Mouse (Mus musculus) limb, embryonic 14.5 days (tissue): ENCODE results near the gene Nbeal2. TPM values are rescaled to one million over a fixed set of nuclear protein-coding genes. Genes with fewer than 3 reads are reported as not detected.

Experiments used
- ATAC-seq: fragments of 200-750 bp; cut with Nextera tagmentation; 2 replicates; pipeline ENCODE4 v1.8.0; 2017; ENCODE audit warnings: low read depth, moderate number of reproducible peaks, moderate TSS enrichment; ENCODE audit not compliant: low FRiP score
- DNase-seq: peaks from one replicate; pipeline ENCODE4 v3.0.0-alpha.2; 2015; ENCODE audit warnings: low spot score
- H3K27ac ChIP-seq: fragments of 300-500 bp; sonication (generic); replicated peaks from 2 replicates; pipeline ENCODE4 v1.5.1; 2014; ENCODE audit warnings: low read depth, mild to moderate bottlenecking, low read length, moderate library complexity, mixed read lengths
- H3K27me3 ChIP-seq: fragments of 300-500 bp; sonication (generic); 2 replicates; pipeline ENCODE4 v1.6.1; 2014; ENCODE audit warnings: low read length, mixed read lengths; ENCODE audit not compliant: control insufficient read depth, insufficient read depth
- H3K36me3 ChIP-seq: fragments of 300-500 bp; sonication (generic); 2 replicates; pipeline ENCODE4 v1.6.1; 2014; ENCODE audit warnings: mild to moderate bottlenecking, low read length, moderate library complexity, mixed read lengths; ENCODE audit not compliant: control insufficient read depth, insufficient read depth
- H3K4me1 ChIP-seq: fragments of 300-500 bp; sonication (generic); 2 replicates; pipeline ENCODE4 v1.6.1; 2014; ENCODE audit warnings: antibody characterized with exemption, low read length, mixed read lengths; ENCODE audit not compliant: control insufficient read depth, insufficient read depth
- H3K4me2 ChIP-seq: fragments of 300-500 bp; sonication (generic); replicated peaks from 2 replicates; pipeline ENCODE4 v1.6.1; 2014; ENCODE audit warnings: low read depth, mild to moderate bottlenecking, low read length, moderate library complexity; ENCODE audit not compliant: severe bottlenecking
- H3K4me3 ChIP-seq: fragments of 300-500 bp; sonication (generic); replicated peaks from 2 replicates; pipeline ENCODE4 v1.5.1; 2014; ENCODE audit warnings: low read length
- H3K9ac ChIP-seq: fragments of 300-500 bp; sonication (generic); 2 replicates; pipeline ENCODE4 v1.6.1; 2014; ENCODE audit warnings: mild to moderate bottlenecking, low read depth, low read length, moderate library complexity; ENCODE audit not compliant: severe bottlenecking
- H3K9me3 ChIP-seq: fragments of 300-500 bp; sonication (generic); 2 replicates; pipeline ENCODE4 v1.6.1; 2016; ENCODE audit warnings: low read length; ENCODE audit not compliant: control insufficient read depth
- POLR2A ChIP-seq: fragments of 200-500 bp; IDR thresholded peaks from 2 replicates; pipeline ENCODE4 v1.8.0; 2012; ENCODE audit warnings: inconsistent platforms, mild to moderate bottlenecking, moderate library complexity, borderline replicate concordance; ENCODE audit not compliant: insufficient read depth, insufficient read length; ENCODE audit errors: extremely low read depth
- WGBS: fragments of 180-500 bp; shearing (Covaris S2); extraction: QIAGEN DNeasy Blood & Tissue Kit; methylation state at CpG from one replicate; pipeline ENCODE4 v1.1.7; 2014; 5-methylcytosine and 5-hydroxymethylcytosine counted together
- polyA plus RNA-seq, 2 experiments: library from polyadenylated mRNA; depleted of rRNA in 1 of 2; stranded (reverse) in 1 of 2; unstranded in 1 of 2; fragments of >200 nt; fragmentation: Nextera tagmentation in 1 of 2; extraction: Ambion mirVana in 1 of 2; gene quantifications; 2 replicates each; pipeline versions ENCODE4 v1.2.1 to v1.2.3; 2012 to 2014

Gene Nbeal2
- polyA plus RNA-seq, 2 experiments: 3.3 to 8.4 TPM

DNA sequence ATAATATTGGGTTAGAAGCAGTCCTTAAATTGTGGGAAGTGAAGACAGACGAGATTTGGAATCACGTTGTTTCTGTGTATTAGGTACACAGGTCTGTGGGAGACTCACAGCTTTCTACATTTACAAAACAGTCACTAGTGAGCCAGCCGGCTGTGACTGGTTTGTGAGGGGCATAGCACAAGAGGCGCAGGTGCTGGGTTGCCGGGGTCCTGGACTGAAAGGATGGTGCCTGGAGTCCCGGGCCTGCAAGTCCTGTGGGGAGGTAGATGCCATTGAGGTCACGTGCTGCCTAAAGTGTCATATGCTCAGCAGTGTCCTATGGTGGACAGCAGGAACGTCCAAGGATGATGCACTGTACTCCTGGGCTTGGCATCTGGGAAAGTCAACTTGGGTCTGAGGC lies 12.4 kb upstream of the Nbeal2 start:
- Histone ChIP-seq H3K27ac (no peak overlapping the region), H3K9ac (no peak overlapping the region), H3K4me1 (0 out of 2 replicates have a peak, but pooled peaks cover 3% of the 10 kb centered on the region), H3K36me3 (no peaks in the 10 kb centered on the region), H3K9me3 (no peaks in the 10 kb centered on the region), H3K4me2 (no peak overlapping the region), H3K4me3 (no peak overlapping the region), H3K27me3 (no peaks in the 10 kb centered on the region)
- DNase-seq (no peak), ATAC-seq (no peak)
- TF ChIP-seq POLR2A: no peak
- WGBS: 53% methylated on average over 8 of the region's 8 CpGs

DNA sequence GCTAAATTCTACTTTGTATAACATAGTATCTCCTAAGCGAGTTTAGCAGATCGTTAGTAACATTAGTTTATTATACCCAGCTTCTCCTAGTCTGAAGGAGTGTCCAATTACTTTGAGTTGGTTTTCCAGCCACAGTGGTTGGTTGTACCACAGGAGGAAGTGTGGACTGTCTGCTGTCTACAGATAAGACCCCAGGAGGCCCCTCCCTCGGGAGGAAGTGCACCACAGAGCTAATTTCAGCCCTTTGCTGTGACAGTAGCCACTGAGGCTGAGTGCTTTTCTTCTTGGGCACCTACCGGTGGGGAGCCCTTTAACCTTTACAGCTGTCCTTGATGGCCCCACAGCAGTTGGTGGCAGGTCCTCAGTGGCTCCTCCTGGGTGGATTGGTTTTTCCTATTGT lies 12.0 kb upstream of the Nbeal2 start:
- Histone ChIP-seq H3K4me2 (no peak overlapping the region), H3K4me1 (0 out of 2 replicates have a peak, but pooled peaks cover 3% of the 10 kb centered on the region), H3K36me3 (no peaks in the 10 kb centered on the region), H3K27ac (no peak overlapping the region), H3K9me3 (no peaks in the 10 kb centered on the region), H3K4me3 (no peak overlapping the region), H3K9ac (no peak overlapping the region), H3K27me3 (no peaks in the 10 kb centered on the region)
- DNase-seq: peak; percentile 43
- TF ChIP-seq POLR2A: no peak
- 18% methylated on average over 4 of the region's 4 CpGs for WGBS
- no peak for ATAC-seq

DNA sequence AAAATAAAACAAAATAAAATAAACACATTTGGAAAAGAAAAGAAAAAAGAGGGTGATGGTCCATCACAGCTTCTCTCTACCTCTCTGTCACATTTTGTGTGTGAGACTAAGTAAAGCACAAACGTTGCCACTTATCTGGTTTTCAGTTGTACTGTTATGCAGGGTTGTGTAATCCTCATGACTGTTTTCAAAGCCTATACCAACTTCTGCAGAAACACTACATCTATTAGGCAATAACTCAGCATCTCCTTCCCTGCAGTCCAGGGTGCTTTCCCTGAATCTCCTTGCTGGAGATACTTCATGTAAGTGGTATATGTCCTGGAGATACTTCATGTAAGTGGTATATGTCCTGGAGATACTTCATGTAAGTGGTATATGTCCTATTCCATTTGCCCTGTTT lies 8.9 kb upstream of the Nbeal2 start:
- no peak for ATAC-seq
- Histone ChIP-seq H3K27ac (no peak overlapping the region), H3K4me3 (no peak overlapping the region), H3K4me2 (no peak overlapping the region), H3K9ac (no peak overlapping the region), H3K9me3 (no peaks in the 10 kb centered on the region), H3K4me1 (0 out of 2 replicates have a peak, but pooled peaks cover 3% of the 10 kb centered on the region), H3K27me3 (no peaks in the 10 kb centered on the region), H3K36me3 (0 out of 2 replicates have a peak, but pooled peaks cover 4% of the 10 kb centered on the region)
- DNase-seq: no peak
- WGBS: 86% methylated on average over 1 of the region's 1 CpGs
- TF ChIP-seq POLR2A: no peak

DNA sequence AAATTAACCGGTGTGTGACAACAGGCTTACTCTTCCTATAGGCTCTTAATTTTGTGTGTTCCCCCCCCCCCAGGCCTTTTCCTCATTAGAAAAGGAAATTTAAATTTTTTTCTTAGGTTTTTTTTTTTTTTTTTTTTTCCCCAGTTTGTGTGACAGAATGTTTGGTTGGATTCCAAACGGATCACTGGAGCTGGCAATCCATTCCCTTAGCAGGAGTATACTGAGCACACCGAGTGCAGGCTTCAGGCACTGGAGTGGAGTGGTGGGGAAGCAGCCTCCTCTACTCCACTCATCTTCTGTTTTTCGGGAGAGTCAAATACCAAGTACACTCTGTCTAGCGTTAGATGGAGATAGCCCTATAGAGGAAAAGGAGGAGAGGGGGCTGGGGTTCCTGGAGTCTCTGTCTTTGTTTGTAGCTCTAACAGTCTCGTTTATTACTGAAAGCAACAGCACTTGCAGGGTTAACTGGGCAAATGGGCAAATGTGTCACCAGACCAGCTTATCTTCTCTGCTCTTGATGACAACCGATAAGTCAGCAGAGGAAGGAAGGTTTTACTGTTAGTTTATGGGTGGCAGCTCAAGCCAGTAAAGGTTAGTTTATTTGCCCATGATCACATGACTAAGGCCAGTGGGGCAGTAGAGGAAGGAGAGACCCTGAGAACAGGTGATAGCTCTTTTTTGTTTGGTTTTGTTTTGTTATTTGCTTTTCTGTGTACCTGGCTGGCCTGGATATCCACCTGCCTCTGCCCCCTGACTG lies 7.1 kb upstream of the Nbeal2 start:
- Histone ChIP-seq H3K4me2 (no peak overlapping the region), H3K9me3 (no peaks in the 10 kb centered on the region)

DNA sequence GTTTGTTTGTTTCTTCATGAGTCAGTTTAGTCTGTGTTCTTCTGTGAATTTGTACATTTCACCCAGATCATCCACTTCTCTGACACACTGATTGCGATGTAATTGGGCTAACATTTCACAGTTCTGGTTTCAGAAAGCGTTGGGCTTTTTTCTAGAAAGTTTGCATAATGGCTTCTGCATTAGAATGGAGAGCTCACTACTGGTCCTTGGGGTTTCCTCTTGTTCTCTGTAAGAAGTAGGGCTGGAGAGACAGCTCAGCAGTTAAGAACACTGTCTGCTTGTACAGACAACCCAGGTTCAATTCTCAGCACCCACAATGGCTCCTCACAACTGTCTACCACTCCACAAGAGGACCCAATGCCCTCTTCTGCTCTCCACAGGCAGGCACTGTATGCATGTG lies 6.2 kb upstream of the Nbeal2 start:
- ATAC-seq: no peak
- 0 out of 2 replicates have a peak, but pooled peaks cover 4% of the 10 kb centered on the region for H3K36me3 ChIP-seq
- H3K9ac ChIP-seq: no peak overlapping the region
- WGBS: 76% methylated on average over 2 of the region's 2 CpGs
- no peak for TF ChIP-seq POLR2A
- H3K4me2 ChIP-seq: no peak overlapping the region
- peaks cover 6% of the 10 kb centered on the region; the same call in 1 of the 2 replicates for H3K4me1 ChIP-seq
- no peaks in the 10 kb centered on the region for H3K9me3 ChIP-seq
- no peak for DNase-seq
- H3K27me3 ChIP-seq: no peaks in the 10 kb centered on the region
- no peak overlapping the region for H3K4me3 ChIP-seq
- no peak overlapping the region for H3K27ac ChIP-seq

More for the DNA sequence above, 7.1 kb upstream of the Nbeal2 start:
- 75% methylated on average over 7 of the region's 7 CpGs for WGBS
- 0 out of 2 replicates have a peak, but pooled peaks cover 4% of the 10 kb centered on the region for H3K36me3 ChIP-seq
- H3K27ac ChIP-seq: no peak overlapping the region
- H3K27me3 ChIP-seq: no peaks in the 10 kb centered on the region
- DNase-seq: no peak
- no peak for TF ChIP-seq POLR2A
- H3K9ac ChIP-seq: no peak overlapping the region
- H3K4me3 ChIP-seq: no peak overlapping the region
- ATAC-seq: no peak
- peaks cover 4% of the 10 kb centered on the region; the same call in 1 of the 2 replicates for H3K4me1 ChIP-seq

DNA sequence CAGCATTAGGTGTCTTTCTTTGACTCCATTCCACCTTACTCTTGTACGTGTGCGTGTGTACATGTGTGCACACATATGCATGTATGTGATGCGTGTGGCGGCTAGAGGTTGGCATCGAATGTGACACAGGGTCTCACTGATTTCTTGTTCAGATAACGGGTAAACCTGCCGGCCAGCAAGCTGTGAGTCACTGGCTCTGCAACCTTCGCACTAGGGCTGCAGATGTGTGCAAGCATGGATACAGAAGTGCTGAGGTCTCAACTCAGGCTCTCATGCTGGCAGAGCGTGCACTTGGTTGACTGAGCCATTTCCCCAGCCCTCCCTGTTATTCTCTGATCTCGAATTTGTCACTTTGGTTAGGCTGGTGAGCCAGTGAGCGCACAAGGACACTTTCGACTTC lies 5.6 kb upstream of the Nbeal2 start:
- no peak overlapping the region for H3K4me2 ChIP-seq
- H3K36me3 ChIP-seq: 0 out of 2 replicates have a peak, but pooled peaks cover 4% of the 10 kb centered on the region
- 88% methylated on average over 12 of the region's 12 CpGs for WGBS
- H3K9ac ChIP-seq: no peak overlapping the region
- H3K27ac ChIP-seq: no peak overlapping the region
- H3K4me1 ChIP-seq: peaks cover 7% of the 10 kb centered on the region
- no peak for ATAC-seq
- no peak overlapping the region for H3K4me3 ChIP-seq
- no peaks in the 10 kb centered on the region for H3K9me3 ChIP-seq
- no peaks in the 10 kb centered on the region for H3K27me3 ChIP-seq
- no peak for DNase-seq
- no peak for TF ChIP-seq POLR2A
